In the genomic region with DNA sequence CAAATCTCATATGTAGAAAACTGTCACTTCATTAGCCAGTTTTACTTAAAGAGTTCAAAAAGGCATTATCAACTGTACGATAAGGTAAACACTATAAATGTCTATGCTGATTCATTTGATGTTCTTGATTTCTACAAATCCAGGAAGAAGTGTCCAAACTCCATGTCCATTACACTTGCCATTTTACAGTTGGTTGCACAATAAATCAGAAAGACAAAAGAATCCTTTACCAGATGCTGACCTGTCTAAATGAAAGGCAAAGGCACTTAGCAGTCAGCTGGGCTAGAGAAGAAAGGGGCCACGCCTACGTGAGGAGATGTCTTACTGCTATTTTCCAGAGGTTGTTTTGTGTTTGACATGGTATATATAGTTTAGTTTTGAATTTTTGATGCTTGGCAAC, we compare ENCODE assay signal across 33 mouse cellular contexts. TPM values are rescaled to one million over a fixed set of nuclear protein-coding genes. Genes with fewer than 3 reads are reported as not detected.
"Had no signal": no experiment of that assay in that cellular context is flagged by ENCODE, and none has a peak within 500 bp of the region (broad histone marks: within the 10 kb centered on the region; RNA-seq: fewer than 3 reads in every experiment).

No protein-coding gene starts in this region.

- H3K27ac ChIP-seq: heart, embryonic 10.5 days; hindbrain, embryonic 10.5 days; hindbrain, embryonic 12.5 days; hindbrain, embryonic 14.5 days; intestine, embryonic 15.5 days; limb, embryonic 12.5 days; liver, embryonic 13.5 days; liver, embryonic 15.5 days had no signal

- H3K36me3 ChIP-seq: heart, embryonic 10.5 days; heart, embryonic 12.5 days; hindbrain, embryonic 10.5 days; hindbrain, embryonic 12.5 days; intestine, embryonic 15.5 days; limb, embryonic 12.5 days; liver, embryonic 13.5 days; liver, embryonic 15.5 days had no signal

- H3K27me3 ChIP-seq: heart, embryonic 12.5 days; hindbrain, embryonic 12.5 days; intestine, embryonic 15.5 days; limb, embryonic 12.5 days; liver, embryonic 13.5 days; liver, embryonic 15.5 days had no signal

- H3K4me1 ChIP-seq: heart, embryonic 10.5 days; heart, embryonic 12.5 days; hindbrain, embryonic 10.5 days; hindbrain, embryonic 12.5 days; intestine, embryonic 15.5 days; limb, embryonic 12.5 days; liver, embryonic 13.5 days; liver, embryonic 15.5 days had no signal

- H3K4me3 ChIP-seq: heart, embryonic 10.5 days; heart, embryonic 12.5 days; hindbrain, embryonic 10.5 days; hindbrain, embryonic 12.5 days; intestine, embryonic 15.5 days; limb, embryonic 12.5 days; liver, embryonic 13.5 days; liver, embryonic 15.5 days had no signal

- H3K4me2 ChIP-seq: heart, embryonic 12.5 days; hindbrain, embryonic 12.5 days; hindbrain, embryonic 14.5 days; intestine, embryonic 15.5 days; limb, embryonic 12.5 days; liver, embryonic 11.5 days; liver, embryonic 13.5 days; liver, embryonic 15.5 days had no signal

- DNase-seq: gastrocnemius, postnatal 14 days; gastrocnemius, postnatal 36 days; heart, adult 18-20 months; heart, postnatal 10 days; heart, postnatal 4 days; kidney, adult 18-20 months; kidney, adult 8-10 months; kidney, postnatal 10 days; kidney, postnatal 36 days; layer of hippocampus, adult 9-11 months; layer of hippocampus, postnatal 36 days; left cerebral cortex, postnatal 4 days; liver; liver, embryonic 13.5 days had no signal

- H3K9me3 ChIP-seq: heart, embryonic 10.5 days; heart, embryonic 12.5 days; hindbrain, embryonic 10.5 days; hindbrain, embryonic 12.5 days; intestine, embryonic 15.5 days; limb, embryonic 12.5 days; liver, embryonic 13.5 days; liver, embryonic 15.5 days had no signal

RNA-seq across cellular contexts. Expression of gene Tmprss11c, which starts 44.8 kb away (rescaled TPM):
- polyA plus RNA-seq: gonadal fat pad, adult 2 months; heart, embryonic 10.5 days; heart, embryonic 12.5 days; heart, embryonic 14.5 days; heart, embryonic 16.5 days; hindbrain, embryonic 10.5 days; hindbrain, embryonic 12.5 days; hindbrain, embryonic 14.5 days; hindbrain, embryonic 16.5 days; inflammation-experienced regulatory T-cells, adult 6 months; intestine, embryonic 15.5 days; intestine, postnatal 0 days; kidney, embryonic 14.5 days; kidney, embryonic 16.5 days; large intestine, adult 2 months; limb, embryonic 12.5 days; limb, embryonic 14.5 days; liver, embryonic 11.5 days; liver, embryonic 13.5 days; liver, embryonic 15.5 days had no signal

RNA-seq across cellular contexts. Expression of gene Gnrhr, which starts 46.6 kb away (rescaled TPM):
- polyA plus RNA-seq: gonadal fat pad, adult 2 months; heart, embryonic 10.5 days; heart, embryonic 12.5 days; heart, embryonic 14.5 days; heart, embryonic 16.5 days; hindbrain, embryonic 10.5 days; hindbrain, embryonic 12.5 days; hindbrain, embryonic 14.5 days; hindbrain, embryonic 16.5 days; intestine, embryonic 15.5 days; intestine, postnatal 0 days; kidney, embryonic 14.5 days; kidney, embryonic 16.5 days; large intestine, adult 2 months; limb, embryonic 12.5 days; limb, embryonic 14.5 days; liver, embryonic 11.5 days; liver, embryonic 13.5 days; liver, embryonic 15.5 days had no signal
